Mouse (Mus musculus): Measurements from ENCODE around the gene Vdac2. TPM values are rescaled to one million over a fixed set of nuclear protein-coding genes. Genes with fewer than 3 reads are reported as not detected.

Vdac2 gene
- total and polyA plus RNA-seq, 2 experiments, result 89.3 to 108 TPM

- H3K4me3 ChIP-seq (ENCODE audit: insufficient read depth, low read depth, low read length), result peak overlapping the region; percentile 94
- peak; percentile 79 for DNase-seq (ENCODE audit: extremely low read depth, low read depth, low spot score)
- peaks cover 14% of the 10 kb centered on the region for H3K4me1 ChIP-seq (ENCODE audit: control insufficient read depth, insufficient read depth, low read length)
- peak overlapping the region; percentile 94 for H3K9ac ChIP-seq (ENCODE audit: low read depth, low read length)
- no peaks in the 10 kb centered on the region for H3K27me3 ChIP-seq (ENCODE audit: control insufficient read depth, insufficient read depth, low read length)
- WGBS, result under 1% methylated on average over 69 of the region's 73 CpGs
- peaks cover 12% of the 10 kb centered on the region; the same call in 1 of the 2 replicates for H3K79me2 ChIP-seq (ENCODE audit: control insufficient read depth, insufficient read depth, low read length)
- peak overlapping the region; percentile 93 for H3K27ac ChIP-seq (replicated peaks; ENCODE audit: insufficient read depth, low read depth, low read length)
- TF ChIP-seq POLR2A (IDR thresholded peaks at IDR 0.05; ENCODE audit: extremely low read depth, insufficient read depth, low read length), result peak; percentile 85
- no peak for TF ChIP-seq CTCF (IDR thresholded peaks at IDR 0.05; ENCODE audit: low read depth, low read length)
- H3K36me3 ChIP-seq (ENCODE audit: control insufficient read depth, insufficient read depth, low read length), result peaks cover 9% of the 10 kb centered on the region
These were observed 6.1 kb downstream of the Vdac2 start for GRCm38 (mm10) chr14:21830876-21831767.

- peak overlapping the region; percentile 94 for H3K4me3 ChIP-seq (ENCODE audit: insufficient read depth, low read depth, low read length)
- H3K79me2 ChIP-seq (ENCODE audit: control insufficient read depth, insufficient read depth, low read length), result peaks cover 12% of the 10 kb centered on the region; the same call in 1 of the 2 replicates
- peaks cover 10% of the 10 kb centered on the region for H3K4me1 ChIP-seq (ENCODE audit: control insufficient read depth, insufficient read depth, low read length)
- DNase-seq (ENCODE audit: extremely low read depth, low read depth, low spot score), result peak; percentile 53
- peak overlapping the region; percentile 94 for H3K9ac ChIP-seq (ENCODE audit: low read depth, low read length)
- TF ChIP-seq CTCF (IDR thresholded peaks at IDR 0.05; ENCODE audit: low read depth, low read length) (no peak), POLR2A (IDR thresholded peaks at IDR 0.05; ENCODE audit: extremely low read depth, insufficient read depth, low read length) (no peak)
- peaks cover 13% of the 10 kb centered on the region for H3K36me3 ChIP-seq (ENCODE audit: control insufficient read depth, insufficient read depth, low read length)
- no peaks in the 10 kb centered on the region for H3K27me3 ChIP-seq (ENCODE audit: control insufficient read depth, insufficient read depth, low read length)
- peak overlapping the region; percentile 93 for H3K27ac ChIP-seq (replicated peaks; ENCODE audit: insufficient read depth, low read depth, low read length)
- under 1% methylated on average over 28 of the region's 28 CpGs for WGBS
These were observed 6.9 kb downstream of the Vdac2 start for GRCm38 (mm10) chr14:21831830-21832403.

GRCm38 (mm10) chr14:21838336-21839017 lies 13.4 kb downstream of the Vdac2 start:
- WGBS, result 45% methylated on average over 8 of the region's 8 CpGs
- H3K4me3 ChIP-seq (ENCODE audit: insufficient read depth, low read depth, low read length), result no peak overlapping the region
- no peaks in the 10 kb centered on the region for H3K27me3 ChIP-seq (ENCODE audit: control insufficient read depth, insufficient read depth, low read length)
- DNase-seq (ENCODE audit: extremely low read depth, low read depth, low spot score), result no peak
- H3K4me1 ChIP-seq (ENCODE audit: control insufficient read depth, insufficient read depth, low read length), result peaks cover under 1% of the 10 kb centered on the region
- TF ChIP-seq CTCF (IDR thresholded peaks at IDR 0.05; ENCODE audit: low read depth, low read length) (no peak), POLR2A (IDR thresholded peaks at IDR 0.05; ENCODE audit: extremely low read depth, insufficient read depth, low read length) (no peak)
- peaks cover under 1% of the 10 kb centered on the region; the same call in 1 of the 2 replicates for H3K79me2 ChIP-seq (ENCODE audit: control insufficient read depth, insufficient read depth, low read length)
- no peak overlapping the region for H3K27ac ChIP-seq (replicated peaks; ENCODE audit: insufficient read depth, low read depth, low read length)
- H3K36me3 ChIP-seq (ENCODE audit: control insufficient read depth, insufficient read depth, low read length), result peaks cover 58% of the 10 kb centered on the region
- H3K9ac ChIP-seq (ENCODE audit: low read depth, low read length), result no peak overlapping the region

- TF ChIP-seq CTCF (IDR thresholded peaks at IDR 0.05; ENCODE audit: low read depth, low read length) (no peak), POLR2A (IDR thresholded peaks at IDR 0.05; ENCODE audit: extremely low read depth, insufficient read depth, low read length) (no peak)
- Histone ChIP-seq H3K4me1 (ENCODE audit: control insufficient read depth, insufficient read depth, low read length) (0 out of 2 replicates have a peak, but pooled peaks cover 1% of the 10 kb centered on the region), H3K4me3 (ENCODE audit: insufficient read depth, low read depth, low read length) (no peak overlapping the region), H3K27me3 (ENCODE audit: control insufficient read depth, insufficient read depth, low read length) (no peaks in the 10 kb centered on the region), H3K27ac (replicated peaks; ENCODE audit: insufficient read depth, low read depth, low read length) (no peak overlapping the region), H3K9ac (ENCODE audit: low read depth, low read length) (no peak overlapping the region), H3K36me3 (ENCODE audit: control insufficient read depth, insufficient read depth, low read length) (peaks cover 54% of the 10 kb centered on the region), H3K79me2 (ENCODE audit: control insufficient read depth, insufficient read depth, low read length) (no peaks in the 10 kb centered on the region)
- WGBS, result 91% methylated on average over 5 of the region's 5 CpGs
- no peak for DNase-seq (ENCODE audit: extremely low read depth, low read depth, low spot score)
These were observed 17.0 kb downstream of the Vdac2 start for GRCm38 (mm10) chr14:21841819-21842592.

GRCm38 (mm10) chr14:21843263-21843662 lies 18.2 kb downstream of the Vdac2 start:
- Histone ChIP-seq H3K79me2 (ENCODE audit: control insufficient read depth, insufficient read depth, low read length) (no peaks in the 10 kb centered on the region), H3K4me1 (ENCODE audit: control insufficient read depth, insufficient read depth, low read length) (peaks cover 7% of the 10 kb centered on the region), H3K27ac (replicated peaks; ENCODE audit: insufficient read depth, low read depth, low read length) (no peak overlapping the region), H3K27me3 (ENCODE audit: control insufficient read depth, insufficient read depth, low read length) (no peaks in the 10 kb centered on the region), H3K9ac (ENCODE audit: low read depth, low read length) (no peak overlapping the region), H3K36me3 (ENCODE audit: control insufficient read depth, insufficient read depth, low read length) (peaks cover 44% of the 10 kb centered on the region), H3K4me3 (ENCODE audit: insufficient read depth, low read depth, low read length) (no peak overlapping the region)
- no peak for DNase-seq (ENCODE audit: extremely low read depth, low read depth, low spot score)
- WGBS, result 61% methylated on average over 6 of the region's 6 CpGs
- no peak for TF ChIP-seq POLR2A (IDR thresholded peaks at IDR 0.05; ENCODE audit: extremely low read depth, insufficient read depth, low read length)
- TF ChIP-seq CTCF (IDR thresholded peaks at IDR 0.05; ENCODE audit: low read depth, low read length), result no peak
